Mouse (Mus musculus): ENCODE data around the gene Tk2.

Gene Tk2

GRCm38 (mm10) chr8:104219806-104220205 lies 28.6 kb downstream of the Tk2 start:
- peak; percentile 55 for DNase-seq (ENCODE audit: low spot score)

- DNase-seq (ENCODE audit: low spot score) = peak; percentile 22
These were observed 29.3 kb downstream of the Tk2 start for GRCm38 (mm10) chr8:104219079-104219478.

DNA sequence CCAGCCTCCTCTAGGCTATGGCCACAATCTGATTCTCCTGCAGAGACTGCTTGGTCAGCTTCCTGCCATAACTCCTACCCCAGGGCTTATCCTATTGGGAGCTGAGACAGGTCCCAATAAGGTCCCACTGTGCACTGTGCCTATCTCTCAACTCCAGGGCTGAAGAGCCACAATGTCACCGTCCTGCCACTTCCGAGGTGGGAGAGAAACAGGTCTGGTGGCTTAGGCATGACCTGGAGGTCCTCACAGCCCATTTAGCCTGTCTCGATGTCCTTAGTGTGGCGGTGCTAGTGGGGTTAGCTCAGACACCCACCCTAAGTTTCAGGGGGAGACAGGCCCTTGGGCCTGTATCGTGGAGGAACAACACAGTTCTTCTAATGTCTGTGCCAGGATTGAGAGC lies 30.8 kb downstream of the Tk2 start:
- DNase-seq (ENCODE audit: low spot score) = no peak

DNA sequence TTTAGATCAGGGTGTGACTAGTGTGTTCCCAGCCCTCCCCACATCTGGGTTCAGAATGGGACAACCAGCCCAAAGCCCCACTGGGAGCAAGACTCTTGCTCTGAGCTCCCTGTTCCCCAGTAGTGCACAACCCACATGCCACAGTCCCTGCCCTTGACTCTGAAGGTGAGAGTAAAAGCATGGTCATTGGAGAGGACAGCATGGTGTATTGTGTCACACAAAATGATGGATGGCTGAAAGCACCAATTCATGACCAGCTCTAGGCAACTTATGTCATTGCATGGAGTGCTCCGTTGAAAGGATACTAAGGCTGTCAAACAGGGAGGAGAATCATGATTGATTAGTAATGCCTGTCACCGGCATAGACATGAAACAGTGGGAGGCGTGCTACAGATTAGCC lies 43.1 kb downstream of the Tk2 start:
- DNase-seq (ENCODE audit: low spot score) = no peak

DNA sequence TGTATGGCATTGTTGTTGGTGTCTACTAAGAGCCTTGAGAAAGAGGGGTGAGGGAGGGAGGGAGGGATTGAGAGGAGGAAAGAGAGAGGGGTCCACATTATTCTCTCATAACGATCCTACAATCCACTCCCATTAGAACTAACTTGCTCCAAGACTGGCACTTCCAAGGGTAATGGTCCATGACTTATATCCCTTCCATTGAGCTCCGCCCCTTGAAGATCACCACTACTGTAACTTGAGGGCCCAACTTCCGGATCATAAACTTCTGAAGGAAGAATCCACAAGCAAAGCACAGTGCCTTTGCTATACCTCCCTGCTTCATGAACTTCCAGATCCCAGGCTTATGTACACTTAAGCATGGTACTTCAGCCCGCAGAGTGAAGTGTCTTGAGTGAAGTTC lies 46.0 kb downstream of the Tk2 start:
- no peak for DNase-seq (ENCODE audit: low spot score)

DNA sequence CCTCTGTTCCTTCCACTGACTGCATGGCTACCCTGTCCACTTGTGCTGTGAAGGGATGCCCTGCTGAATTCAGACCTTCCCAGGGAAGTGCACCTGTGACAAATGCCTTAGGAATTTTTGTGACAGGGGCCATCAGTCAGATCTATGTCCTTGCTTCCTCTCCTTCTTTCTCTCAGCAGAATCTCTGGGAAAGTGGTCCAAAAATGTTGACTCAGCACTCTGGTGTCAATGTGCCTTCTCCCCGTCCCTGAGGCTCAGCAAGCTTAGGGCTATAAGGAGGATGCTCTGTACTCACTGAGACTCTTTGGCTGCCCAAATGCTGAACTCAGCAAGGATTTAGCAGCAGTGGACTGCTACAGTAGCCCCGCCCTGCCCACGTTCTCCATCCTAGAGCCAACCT lies 46.7 kb downstream of the Tk2 start:
- DNase-seq (ENCODE audit: low spot score) = no peak

DNA sequence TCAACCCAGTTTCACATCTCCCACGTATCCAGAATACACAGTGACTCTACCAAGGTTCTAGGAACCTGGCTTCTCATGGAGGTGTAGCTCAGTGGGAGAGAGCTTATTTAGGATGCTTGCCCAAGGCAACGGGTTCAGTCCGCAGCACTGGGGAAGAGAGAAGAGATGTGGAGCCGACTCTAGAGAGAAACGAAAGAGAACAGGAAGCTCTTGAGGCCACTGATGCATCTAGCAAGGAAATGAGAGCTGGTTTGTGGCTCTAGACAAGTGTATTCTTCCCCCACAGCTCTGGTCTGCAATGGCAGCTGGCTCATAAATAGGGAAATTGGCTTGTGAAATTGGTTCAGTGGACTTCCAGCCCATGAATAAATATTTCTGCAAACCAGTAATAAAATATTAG lies 48.6 kb downstream of the Tk2 start:
- no peak for DNase-seq (ENCODE audit: low spot score)

- DNase-seq (ENCODE audit: low spot score) = no peak
These were observed 56.9 kb downstream of the Tk2 start for GRCm38 (mm10) chr8:104191496-104191895.

DNA sequence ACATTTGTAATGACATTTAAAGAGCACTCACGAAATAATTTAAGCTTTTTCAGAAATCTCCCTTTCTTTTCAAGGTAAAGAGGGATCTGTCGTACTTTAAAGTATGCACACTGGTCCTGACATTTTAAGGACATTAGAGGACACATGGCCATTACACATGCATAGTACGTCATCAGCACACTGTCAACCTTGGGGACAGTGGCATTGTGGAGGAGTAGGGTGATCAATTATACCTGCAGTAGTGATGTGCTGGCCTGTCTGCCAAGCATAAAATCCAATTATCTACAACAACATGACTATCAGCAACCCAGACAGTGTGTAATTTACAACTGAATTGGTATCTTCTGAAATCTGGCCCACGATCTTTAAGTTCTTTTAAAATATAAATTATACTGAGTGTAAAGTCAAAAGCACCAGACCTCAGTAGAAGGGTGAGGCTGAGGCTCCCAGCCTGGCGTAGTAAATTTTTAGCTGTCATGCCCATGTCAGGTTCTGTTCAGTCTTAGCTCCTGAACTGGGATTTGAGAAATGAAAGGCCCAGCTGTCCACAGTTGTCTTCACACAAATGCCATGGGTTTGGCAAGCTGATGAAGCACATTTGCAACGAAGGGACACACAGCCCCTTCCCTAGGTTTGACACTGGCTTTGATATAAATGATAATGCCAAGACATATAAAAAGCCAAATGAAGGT lies 57.4 kb downstream of the Tk2 start:
- DNase-seq (ENCODE audit: low spot score) = no peak

- DNase-seq (ENCODE audit: low spot score) = no peak
These were observed 59.9 kb downstream of the Tk2 start for GRCm38 (mm10) chr8:104188459-104188858.

DNA sequence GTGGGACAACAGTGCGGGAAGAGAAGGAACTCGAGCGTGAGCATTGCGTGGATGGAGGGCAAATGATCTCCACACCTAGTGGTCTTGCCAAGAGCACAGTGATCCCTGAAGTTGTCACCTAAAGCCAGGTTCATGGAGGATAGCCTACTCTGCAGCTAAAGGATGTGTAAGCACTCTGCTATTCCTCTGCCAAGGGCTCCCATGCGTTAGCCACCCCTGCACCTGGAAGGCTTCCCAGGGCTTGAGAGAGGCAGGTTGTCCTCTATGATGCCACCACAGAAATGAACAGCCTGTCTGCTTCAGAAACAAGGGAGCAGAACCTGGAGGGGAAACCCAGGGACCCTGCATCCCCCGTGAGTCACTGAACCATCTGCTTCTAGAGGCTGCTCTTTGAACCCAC lies 60.7 kb downstream of the Tk2 start:
- no peak for DNase-seq (ENCODE audit: low spot score)

DNA sequence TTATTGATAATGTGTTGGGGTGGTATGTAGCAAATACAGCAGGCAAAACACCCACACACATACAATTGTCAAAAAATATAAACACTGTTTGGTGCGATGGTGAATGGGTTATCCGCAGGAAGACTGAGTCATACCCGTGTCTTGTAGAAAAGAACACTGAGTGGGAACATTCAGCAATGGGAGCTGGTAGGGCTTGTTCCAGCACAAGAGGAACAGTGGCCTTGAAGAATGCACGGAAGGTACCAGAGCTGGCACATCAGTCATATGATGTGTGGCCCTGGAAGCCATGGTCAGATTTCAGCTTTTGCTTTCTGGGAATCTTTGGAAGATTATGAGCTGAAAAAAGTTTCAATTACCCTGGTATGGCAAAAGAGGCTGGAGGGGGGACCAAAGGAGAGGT lies 61.5 kb downstream of the Tk2 start:
- DNase-seq (ENCODE audit: low spot score) = no peak

- no peak for DNase-seq (ENCODE audit: low spot score)
These were observed 63.5 kb downstream of the Tk2 start for GRCm38 (mm10) chr8:104184905-104185304.

- no peak for DNase-seq (ENCODE audit: low spot score)
These were observed 71.3 kb downstream of the Tk2 start for GRCm38 (mm10) chr8:104177054-104177453.

All from layer of hippocampus, adult 9-10 months (tissue).